Mouse (Mus musculus) thymus, postnatal 36 days (tissue): ENCODE measurements around the gene Nfib.

Source experiments
- DNase-seq, 2 experiments: peaks; one replicate each; pipeline ENCODE4 v3.0.0; 2022; ENCODE audit warnings: mixed read lengths in 2 of 2

The Nfib gene

DNA sequence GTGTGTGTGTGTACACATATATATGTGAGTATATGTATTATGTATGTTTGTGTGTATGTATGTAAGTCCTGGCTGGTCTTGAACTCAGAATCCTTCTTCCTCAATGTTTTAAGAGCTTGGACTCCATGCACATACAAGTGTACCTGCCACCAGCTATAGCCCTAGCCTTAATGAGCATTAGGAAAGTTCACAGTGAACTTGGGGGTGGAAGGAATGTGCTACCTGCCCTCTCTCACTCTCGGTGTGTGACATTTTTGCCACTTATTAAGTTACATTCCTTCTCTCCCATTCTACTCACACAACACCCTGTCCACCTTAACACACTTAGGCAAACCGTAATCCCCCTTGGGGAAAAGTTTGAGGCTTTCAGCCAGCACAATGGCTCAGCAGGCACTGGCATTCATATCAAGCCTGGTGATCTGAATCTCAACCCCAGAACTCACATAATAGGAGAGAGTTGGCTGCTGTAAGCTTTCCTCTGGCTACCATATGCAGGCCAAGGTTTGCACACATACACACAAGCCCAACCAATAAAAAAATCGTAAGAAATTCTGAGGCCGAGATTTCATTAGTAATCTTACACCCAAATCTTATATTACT is 370.2 kb downstream of the Nfib start:
- no peak for DNase-seq

DNA sequence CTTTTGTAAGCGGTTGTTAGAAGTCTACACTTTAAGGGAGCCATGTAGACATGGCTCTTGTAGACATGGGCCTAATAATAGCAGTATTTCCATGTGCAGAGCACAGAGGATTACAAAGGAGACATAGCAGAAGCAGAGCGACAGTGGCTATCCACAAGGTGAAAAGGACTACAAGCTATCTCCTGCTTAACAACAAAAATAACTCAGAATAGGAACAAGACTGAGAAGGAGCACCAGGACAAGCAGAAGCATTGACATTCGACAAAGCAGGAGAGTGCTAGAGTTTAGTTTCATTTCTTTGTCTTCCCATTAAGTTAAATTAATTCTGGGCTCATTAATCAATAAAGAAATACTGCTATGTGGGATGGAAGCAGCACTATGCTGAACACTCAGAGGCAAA is 372.1 kb downstream of the Nfib start:
- DNase-seq, result no peak

DNA sequence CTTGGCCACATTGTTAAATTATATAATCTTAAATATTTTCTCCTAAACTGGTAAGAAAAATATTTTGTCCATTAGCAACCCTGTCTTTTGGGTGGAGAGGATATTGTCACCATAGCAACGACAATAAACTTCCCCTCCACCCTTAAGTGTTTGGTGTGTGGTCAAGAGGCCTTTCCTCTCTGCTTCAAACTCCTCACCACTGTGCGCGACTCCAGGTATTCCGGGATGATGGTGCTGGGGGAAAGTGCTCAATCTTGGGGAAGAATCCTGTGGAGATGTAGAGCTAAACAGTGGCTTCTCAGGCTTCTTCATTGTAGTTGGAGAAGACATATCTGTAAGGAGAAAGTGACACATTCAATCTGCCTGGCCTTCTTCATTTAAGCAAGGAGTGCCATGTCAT is 375.5 kb downstream of the Nfib start:
- DNase-seq, result no peak

DNA sequence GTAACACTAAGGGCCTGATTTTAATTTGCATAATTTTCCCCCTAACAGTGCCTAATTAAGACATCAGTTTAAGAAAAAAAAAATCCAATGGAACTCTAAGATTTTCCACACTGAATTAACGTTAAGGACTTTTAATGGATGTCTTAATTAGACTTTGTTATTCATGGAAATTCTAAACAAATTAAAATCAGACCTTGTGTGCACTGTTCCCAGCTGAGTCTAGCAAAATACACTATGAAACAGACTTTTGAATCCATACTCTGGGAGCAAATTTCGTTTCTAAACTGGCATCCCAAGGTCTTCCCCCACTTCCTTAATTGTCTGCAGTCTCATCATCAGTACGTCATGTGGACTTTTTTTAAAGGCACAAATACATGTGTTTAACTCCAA is 379.4 kb downstream of the Nfib start:
- DNase-seq, result no peak

DNA sequence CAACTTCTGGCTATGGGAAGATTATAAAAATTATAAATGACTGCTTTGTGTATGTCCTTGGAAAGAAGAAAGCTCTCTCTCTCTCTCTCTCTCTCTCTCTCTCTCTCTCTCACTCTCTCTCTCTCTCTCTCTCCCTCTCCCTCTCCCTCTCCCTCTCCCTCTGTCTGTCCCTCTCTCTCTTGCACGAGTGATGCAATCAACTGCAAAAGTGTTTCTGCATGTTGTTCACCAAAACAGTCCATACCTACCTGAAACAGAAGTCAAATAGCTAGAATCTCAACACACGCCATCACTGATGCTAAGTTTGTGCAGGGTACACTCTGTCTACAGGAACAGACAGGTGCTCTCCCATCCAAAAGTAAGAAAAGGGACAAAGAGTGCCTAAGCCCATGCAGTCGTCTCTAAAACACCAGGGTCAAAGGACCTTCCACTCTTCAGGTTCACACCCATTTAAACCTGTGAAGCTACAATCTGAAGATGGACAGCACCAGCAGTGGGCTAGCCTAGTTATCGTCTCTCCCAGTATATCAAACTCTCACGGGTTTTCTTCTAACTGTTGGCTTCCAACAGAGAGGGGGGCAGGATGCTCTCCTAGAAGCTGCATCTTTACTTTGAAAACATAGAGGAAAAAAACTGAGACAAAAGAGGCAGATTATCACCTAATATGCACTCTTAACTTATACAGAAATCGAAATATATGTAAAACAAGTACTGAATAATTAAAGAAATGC is 380.0 kb downstream of the Nfib start:
- DNase-seq, result no peak

DNA sequence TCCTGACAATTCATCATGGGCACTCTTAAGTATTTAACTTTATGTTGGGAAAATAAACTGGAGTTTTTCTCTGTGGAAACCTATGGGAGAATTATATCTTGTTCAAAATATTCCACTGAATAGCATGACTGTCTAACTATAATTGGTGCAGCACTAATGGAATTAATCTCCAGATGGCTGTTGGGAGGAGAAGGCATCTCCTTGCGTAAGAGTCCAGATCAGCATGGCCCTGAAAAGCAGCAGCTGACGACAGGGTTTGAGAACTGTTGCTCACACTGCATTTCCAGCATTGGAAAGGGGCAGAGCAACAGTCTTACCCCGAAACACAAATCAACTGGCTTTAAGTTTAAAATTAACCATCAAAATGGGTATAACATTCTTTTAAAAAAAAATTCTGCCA is 380.6 kb downstream of the Nfib start:
- DNase-seq, result no peak

DNA sequence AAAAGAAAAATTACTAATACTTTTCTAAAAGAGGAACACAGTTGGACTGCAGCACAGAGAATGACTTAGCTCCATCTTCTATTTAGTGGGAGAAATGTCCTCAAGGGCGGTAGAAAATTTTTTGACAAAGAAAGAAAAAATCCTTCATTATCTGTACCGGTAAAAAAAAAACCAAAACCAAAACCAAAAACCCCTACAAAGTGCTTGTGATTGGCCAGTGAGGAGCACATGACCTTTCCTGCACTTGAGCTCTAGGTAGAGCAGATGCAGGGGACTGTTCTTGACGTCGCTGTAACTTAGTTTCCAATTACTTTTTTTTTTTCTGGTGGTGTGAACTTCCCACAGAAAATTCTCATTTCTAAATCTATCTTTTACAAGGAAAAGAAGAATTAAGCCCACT is 384.5 kb downstream of the Nfib start:
- DNase-seq, result no peak

DNA sequence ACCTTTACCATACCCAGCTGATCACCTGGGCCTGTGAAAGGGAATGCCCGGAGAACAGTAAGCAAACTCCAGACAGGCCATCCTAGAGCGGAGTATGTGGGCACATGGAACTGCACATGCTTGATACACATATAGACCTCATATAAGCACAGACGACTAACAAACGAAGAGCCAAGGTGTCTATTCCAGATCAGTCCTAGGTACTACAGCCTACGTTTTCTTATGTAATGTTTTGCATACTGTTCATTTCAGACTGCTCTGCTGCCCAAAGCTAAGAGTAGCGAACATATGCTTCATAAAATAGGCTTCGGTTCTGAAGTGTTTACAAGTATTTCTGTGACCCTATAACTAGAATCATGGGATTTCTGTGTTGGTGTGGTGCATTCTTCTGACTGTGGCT is 386.2 kb downstream of the Nfib start:
- DNase-seq, result no peak

DNA sequence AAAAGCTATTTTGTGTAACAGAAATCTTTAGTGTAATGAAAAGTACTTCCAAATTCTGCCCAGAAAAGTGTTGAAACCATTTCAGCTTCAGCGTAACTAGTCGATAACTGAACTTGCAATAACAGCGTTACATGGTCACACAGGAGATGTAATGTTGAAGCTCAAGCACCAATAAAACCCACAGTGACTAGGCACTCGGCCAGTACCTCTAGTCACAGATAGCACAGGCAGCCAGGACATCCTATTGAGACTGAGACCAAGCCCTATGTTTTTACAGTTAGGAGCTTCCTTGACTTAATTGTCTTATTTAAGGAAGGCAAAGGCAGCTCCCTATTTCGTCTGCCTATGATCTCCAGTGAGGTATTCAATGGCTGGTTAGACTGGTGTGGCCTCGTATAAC is 389.4 kb downstream of the Nfib start:
- DNase-seq, result no peak

DNA sequence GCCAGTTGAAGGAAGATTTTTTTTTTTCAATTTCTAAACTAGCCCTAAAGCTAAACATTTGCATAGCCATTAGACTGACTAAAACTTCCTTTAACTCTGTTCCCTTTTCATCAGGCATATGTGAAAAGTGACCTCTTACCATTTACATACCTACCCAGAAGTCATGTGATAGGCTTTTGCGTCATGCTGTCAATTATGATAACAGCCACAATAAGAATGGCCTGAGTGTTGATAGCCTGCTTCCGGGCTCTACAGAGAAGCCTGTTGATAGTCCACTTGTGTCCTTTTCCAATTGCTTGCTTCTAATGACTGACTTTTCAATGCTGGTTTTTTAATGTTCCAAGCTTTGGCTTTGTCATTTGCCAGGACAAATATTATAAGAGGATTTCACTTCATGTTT is 389.8 kb downstream of the Nfib start:
- no peak for DNase-seq

DNA sequence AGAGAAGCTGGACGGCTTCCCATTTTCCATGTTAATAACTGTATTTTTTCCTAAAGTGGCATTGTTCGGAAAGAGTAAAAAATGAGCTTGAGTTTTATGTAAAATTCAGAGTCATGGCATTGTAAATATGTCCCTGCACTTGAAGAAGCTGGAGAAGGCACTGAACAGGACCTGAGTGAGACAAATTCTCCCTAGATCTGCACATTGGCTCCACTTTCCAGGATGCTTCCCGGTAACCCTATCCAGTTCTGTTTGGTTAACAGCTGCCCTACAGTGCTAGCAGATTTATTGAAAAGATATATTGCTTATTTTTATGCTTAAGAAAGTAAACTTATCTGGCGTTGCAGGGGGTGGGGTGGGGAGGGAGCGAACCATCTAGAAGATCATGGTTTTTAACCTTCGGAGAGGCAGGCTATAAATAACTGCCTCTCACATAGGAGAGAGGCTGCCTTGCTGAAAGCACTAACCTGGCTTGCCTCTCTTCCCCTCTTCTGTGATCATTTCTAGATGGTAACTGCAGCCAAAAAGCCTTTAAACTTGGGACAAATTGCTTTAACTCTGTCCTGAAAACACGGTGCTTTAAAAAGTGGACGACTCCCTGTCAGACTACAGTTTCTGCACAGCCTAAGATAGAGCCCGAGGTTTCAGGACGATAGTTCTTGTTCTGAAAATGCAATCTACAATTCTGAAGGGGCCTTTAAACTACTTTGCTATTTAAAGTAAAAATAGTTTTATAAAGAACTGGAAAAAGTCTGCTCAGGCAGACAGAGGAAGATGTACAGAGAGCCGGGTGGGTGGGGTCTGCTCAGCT is 394.4 kb downstream of the Nfib start:
- DNase-seq, result no peak

DNA sequence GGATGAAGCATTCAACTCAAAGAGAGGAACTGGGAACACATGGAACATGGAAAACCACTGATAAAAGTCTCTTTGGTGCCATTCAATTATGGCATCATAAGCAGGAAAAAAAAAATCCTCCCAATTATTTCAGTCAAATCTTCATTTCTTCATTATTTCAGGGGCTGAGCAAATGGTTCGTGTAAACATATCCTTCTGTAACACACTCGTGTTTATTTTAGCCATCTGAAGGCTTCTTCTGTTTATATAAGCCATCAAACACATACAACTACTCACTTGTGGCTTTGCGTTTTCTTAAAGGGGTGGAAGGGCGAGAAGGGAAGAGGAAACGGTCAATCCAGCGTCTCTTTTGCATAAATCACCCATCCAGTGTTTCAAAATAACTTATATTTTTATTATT is 399.5 kb downstream of the Nfib start:
- DNase-seq, result no peak

DNA sequence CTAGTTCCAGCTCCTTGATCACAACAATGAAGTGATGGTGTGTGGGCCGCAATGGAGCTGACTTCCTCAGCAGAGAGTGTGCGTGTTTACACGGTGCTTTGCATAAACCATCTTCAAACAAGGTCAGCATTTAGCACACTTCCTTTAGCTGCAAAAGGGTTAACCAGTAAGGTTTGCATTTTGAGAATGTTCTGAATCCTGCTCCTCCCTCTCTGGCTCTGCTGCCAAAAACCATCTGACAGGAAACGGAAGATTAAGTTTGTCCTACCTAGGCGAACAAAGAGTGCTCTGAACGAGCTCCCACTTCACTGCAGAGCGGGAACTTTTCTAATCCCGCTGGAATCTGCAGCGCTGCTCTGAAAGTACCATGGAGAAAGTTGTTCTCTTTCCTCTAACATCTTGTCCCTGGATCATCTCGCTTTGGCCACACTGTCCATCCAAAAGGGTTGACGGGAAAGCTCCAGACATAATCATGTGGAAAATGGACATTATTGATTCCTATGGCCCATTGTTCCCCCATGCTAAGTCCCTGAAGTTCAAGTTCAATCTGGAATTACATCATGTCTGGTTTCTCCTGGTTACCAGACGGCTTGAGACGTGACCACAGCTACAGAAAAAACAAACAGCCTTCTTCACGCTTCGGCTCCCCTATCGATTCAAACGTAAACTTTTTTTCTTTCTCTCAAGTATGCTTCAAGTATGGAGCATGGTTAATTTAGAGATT is 401.2 kb downstream of the Nfib start:
- no peak for DNase-seq

DNA sequence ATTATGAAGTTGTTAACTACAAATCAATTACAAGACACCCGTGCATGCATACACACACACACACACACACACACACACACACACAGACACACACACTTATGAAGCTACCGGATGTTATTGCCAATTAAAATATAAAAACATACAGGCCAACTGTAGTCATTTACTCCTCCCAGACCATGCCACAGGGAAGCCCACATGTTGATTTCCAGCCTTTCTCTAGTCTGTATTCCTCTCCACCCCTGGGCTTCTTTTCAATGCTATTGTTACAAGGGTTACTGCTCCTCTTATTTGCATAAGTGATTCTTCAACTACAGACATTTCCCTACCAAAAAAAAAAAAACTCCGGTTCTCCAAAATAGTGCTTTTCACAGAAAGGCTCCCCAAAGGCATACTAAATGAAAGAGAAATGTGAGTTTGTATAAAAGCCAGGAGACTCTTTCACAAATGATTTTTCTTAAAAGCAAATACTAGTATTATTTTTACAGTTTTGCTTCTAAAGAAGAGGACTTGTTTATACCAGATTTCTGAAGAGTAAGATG is 402.1 kb downstream of the Nfib start:
- no peak for DNase-seq

DNA sequence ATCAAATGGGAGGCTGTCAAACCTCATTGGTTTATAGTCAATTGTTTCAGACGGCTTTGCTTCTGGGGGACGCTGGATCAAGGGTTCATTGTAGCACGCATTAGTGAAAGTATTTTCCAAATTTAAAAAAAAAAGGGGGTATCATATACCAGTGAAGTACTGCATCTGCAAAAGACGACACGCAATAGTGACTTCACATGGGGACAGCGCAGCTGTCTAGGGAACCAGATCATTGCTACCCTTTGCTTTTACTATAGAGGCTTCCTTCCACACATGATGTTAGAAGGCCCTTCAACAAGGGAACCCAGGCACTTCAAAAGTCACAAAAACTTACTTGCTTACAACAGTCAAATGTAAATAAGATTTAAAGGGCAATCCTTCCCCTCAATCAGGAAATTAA is 402.6 kb downstream of the Nfib start:
- no peak for DNase-seq

DNA sequence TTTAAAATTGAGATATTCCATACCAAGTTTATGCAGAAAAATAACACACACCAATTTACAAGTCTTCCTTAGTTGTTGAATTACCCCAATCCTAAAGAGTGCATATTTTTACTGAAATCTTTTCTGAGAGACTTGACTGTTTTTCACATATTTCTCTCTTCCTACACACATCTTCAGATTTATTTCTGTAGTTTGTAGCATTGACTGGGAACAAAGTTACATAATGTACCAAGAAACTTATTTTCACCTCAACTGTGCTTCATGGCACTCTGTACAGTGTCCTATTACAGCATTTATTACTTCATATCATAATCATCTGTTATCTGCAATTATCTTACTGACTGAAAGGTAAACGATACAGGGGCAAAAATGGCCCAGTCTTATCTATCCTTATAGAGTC is 406.9 kb downstream of the Nfib start:
- DNase-seq, result no peak

DNA sequence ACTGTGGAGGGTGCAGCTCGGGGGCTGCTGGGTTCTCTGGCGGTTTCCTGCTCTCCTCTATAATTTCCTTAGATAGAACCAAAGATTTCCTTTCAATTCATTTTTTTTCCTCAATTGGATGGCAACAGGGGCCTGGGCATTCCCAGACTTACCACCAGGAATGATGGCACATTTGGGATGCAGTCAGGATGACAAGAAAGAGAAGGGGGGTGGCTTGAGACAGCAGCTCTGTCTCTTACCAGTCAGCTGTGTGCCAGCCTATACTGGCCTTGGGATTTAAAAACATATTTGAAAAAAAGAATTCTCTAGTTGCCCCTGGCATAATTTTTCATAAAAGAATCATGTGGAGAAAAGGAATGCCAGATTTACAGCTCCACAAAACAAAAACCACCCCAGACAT is 408.0 kb downstream of the Nfib start:
- no peak for DNase-seq

DNA sequence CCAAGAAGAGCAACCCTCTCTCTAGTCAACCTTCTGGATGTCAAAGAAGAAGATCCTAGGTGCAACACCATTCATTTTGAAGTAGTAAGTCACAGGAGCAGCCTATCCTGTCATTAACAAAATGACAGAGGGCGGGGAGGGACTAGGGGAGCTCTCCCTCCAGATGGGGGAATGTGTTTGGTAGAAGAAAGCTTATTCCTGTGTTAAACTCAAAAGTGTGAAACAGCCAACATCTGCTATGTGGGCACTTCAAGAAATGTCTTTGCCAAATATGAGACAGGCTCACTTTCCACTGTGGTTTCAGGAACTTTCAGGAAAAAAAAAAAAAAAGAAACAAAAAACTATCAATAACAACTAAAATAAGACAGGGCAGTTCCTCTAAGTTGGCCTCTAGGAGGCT is 411.5 kb downstream of the Nfib start:
- no peak for DNase-seq

DNA sequence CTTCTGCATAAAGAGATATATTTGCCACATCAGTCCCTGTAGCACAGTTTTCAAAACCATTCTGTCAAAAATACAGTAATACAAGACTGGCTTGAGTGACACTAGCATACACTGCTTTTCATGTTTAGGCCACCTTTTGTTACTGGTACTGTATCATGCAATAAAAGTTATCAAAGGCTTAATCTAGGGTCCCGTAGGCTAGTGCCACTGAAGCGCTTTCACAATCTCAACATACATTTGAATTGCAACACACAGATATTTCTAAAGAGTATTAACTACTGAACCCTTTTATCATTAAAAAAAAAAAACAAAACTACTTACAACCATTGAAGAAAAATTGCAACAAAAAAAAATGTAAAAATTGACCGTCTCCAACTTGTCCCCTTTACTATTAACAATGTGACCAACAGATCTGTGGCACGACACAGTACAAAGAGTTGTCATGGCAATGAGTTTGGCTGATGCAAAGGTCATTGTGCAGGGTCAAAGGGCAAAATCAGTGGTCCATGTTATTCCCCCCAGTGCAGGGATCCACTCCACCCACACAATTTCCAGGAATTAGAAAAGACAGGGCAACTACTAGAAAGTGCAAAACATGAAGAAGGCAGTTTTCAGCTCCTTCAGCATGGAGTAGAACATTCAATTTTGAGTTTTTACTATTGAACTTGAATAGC is 414.2 kb downstream of the Nfib start:
- DNase-seq, result no peak

DNA sequence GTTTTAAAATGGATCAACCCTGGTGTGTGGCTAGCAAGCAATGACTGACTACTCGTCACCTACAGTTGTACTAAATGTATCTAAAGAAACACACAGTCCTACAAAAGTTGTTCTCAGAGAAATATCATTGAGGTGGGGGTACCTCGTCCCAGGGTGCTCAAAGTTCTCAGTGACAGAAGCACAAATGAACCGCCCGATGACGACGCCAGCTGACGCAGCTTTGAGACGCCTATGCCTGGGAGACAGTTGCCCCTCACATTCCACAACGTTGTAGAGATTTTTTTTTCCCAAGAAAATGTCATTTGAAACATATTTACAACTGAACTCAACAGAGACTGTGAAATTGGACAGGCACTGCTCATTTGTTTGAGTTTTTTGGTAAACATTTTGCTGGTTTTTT is 414.9 kb downstream of the Nfib start:
- DNase-seq, result no peak

DNA sequence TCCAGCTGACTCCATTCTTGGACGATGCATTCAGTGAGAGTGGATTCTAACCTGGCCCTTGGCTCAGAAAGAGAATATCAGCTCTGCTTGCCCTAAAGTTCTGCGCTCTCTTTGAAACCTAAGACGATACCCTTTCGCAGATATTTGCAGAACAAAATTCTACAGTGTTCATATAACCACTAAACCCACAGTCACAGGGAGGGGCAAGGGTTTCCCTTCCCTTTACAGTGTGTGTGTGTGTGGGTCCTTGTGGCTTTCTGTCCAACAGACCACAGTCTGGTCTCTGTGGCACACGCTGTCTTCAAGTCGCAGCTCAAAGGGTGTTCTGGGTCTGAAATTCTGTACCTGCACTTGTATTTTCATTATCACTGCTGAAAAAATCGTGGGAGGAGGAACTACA is 416.0 kb downstream of the Nfib start:
- no peak for DNase-seq

DNA sequence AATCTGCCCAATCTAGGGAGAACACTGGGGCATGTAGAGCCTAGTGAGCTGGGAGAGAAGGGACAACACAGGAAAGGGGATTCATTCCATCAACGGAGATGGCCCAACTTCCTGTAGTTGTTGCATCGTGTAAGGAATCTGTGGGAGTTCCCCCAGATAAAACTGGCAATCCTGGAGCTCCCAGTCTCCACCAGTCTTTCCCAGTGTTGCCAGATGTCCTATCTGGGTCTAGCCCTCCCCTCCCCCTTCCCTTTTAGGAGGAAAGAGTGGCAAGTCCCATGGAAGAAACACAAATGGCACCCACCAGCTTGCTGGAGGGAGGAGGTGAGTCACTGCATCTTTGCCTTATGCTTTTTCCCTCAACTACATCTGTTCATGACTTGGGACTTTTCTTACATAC is 417.4 kb downstream of the Nfib start:
- no peak for DNase-seq

DNA sequence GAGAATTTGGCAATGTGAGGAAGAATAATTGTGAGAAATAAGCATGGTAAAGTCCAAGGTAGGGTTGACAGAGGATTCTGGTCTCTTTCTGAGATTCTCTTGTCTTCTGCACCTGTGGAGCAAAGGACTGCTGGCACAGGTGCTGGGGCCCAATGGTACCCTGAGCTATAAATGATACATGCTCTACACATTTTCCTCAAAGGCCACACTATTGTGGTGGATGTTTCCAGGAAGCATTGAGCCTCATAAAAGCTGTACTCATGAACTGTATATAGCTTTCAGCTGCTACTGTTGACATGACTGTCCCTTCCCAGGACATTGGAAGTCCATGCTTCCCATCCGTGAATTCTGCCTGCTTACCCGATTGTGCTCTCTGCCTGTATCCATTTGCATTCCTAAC is 418.1 kb downstream of the Nfib start:
- DNase-seq, result no peak
